Mouse (Mus musculus) heart, postnatal 14 days (tissue): ENCODE measurements at regions not wholly inside any gene's neighbourhood (a gene's known extent, or its start where the extent isn't known, plus 50 kb on each side); places are given as distances from the start of the nearest gene placed in this dataset.

ENCODE experiments used
- DNase-seq, 2 experiments: peaks; one replicate each; pipeline ENCODE4 v3.0.0; 2021 to 2022
- intact Hi-C: fragments of 180-260 bp; cut with DNase I; formaldehyde crosslinking; loops from one replicate; pipeline ENCODE4 v1.15.1; 2025

DNA sequence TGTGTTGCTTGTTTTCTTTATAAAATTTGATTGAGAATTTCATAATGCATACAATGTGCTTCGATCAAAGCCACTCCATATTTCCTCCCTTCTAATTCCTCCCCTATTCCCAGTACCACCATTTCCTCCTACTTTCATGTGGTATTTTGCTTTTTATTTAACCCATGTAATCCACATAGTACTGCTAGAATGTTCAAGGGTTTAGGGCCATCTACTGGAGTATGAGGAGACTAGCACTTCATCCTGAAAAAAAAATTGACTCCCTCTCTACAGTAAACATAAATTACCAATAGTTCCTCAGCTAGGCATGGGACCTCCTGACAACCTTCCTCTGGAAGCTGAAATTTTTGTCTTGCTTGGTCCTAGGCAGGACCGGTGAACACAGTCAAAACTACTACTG is 163.0 kb downstream of the Gpr165 start:
- intact Hi-C loops = loop anchor here (5.0 kb wide), 3 partner anchors 374 to 869 kb away; no protein-coding TSS in a partner anchor
- no peak for DNase-seq

- peak; percentile 4 to 14 for DNase-seq
- intact Hi-C loops = loop anchor here (5.0 kb wide), 3 partner anchors 376 to 871 kb away; no protein-coding TSS in a partner anchor
Measured at GRCm38 (mm10) chrX:96878721-96879120, 165.5 kb downstream of the Gpr165 start.

DNA sequence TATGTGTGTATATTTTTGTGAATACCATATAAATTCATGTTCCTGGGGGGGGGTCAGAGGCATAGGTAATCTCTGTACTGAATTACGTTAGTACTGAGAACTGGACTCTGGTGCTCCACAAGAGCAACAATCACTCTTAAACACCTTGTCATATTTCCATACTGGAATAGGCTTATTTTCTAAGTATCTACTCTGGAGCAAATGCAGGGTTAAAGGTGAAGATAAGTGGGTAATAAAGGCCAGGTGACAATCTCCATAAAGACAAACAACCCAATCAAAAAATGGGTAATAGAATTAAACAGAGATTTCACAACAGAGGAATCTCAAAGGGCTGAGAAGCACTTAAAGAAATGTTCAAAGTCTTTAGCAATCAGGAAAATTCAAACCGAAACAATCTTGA is 165.9 kb downstream of the Gpr165 start:
- DNase-seq = no peak
- intact Hi-C loops = loop anchor here (5.0 kb wide), 3 partner anchors 377 to 872 kb away; no protein-coding TSS in a partner anchor

DNA sequence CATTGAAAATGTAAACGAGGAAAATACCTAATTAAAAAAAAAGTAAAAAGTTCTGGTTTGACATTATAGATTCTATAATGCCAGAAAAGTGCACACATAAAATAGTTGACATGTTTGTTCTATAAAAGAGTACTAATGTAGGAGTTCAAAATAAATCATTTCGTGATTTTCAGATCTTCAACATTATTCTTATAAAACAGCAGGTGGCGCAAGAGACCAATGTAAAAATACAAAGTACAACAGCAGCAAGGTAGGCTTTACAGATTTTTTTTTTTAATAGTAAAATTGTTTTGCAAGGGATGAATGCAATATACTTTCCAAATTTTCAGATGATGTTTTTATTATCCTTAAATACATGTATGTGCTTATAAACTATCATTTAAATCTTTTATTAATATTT is 171.8 kb upstream of the Pgr15l start:
- intact Hi-C loops = loop anchor here (2.0 to 10.0 kb wide), 2 partner anchors 532 to 1714 kb away; no protein-coding TSS in a partner anchor
- peak in 1 of 2 experiments; percentile 2 for DNase-seq
